ENCODE assay signal across 8 mouse cellular contexts in the genomic region with DNA sequence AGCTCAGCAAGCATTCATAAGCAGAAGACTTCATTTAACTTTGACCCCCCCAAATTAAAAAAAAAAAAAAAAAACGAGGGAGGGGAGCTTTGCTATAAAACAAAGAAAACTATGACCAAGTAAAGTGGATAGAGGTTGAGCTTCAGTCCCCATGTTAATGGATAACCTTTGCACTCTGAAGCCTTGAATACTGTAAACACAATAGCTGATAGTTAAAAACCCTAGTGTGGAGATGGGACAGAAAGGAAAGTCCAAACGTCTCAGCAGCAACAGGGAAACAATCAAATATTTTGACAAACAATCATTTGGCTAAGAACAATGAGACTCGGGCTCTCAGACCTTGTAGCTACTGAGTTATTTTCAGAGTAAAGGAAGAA. TPM values are rescaled to one million over a fixed set of nuclear protein-coding genes. Genes with fewer than 3 reads are reported as not detected.
DNase-seq lines count a peak whose midpoint lies in the region; ATAC-seq and TF ChIP-seq lines count a peak whose summit lies in the region.

No protein-coding gene starts in this region.

- H3K4me2 ChIP-seq in hindbrain, embryonic 12.5 days (replicated peaks) = peak overlapping the region; percentile 71
- H3K4me2 ChIP-seq in midbrain, embryonic 12.5 days (replicated peaks) = peak overlapping the region; percentile 71

- no peak for TF ChIP-seq CTCF in bone marrow macrophage, adult 2 months (IDR thresholded peaks at IDR 0.05; ENCODE audit: low read depth, low read length)

- TF ChIP-seq POLR2A in bone marrow macrophage, adult 2 months (IDR thresholded peaks at IDR 0.05; ENCODE audit: borderline replicate concordance, low read depth, low read length) = no peak

- no peaks in the 10 kb centered on the region for H3K9me3 ChIP-seq in hindbrain, embryonic 12.5 days (replicated peaks)
- no peaks in the 10 kb centered on the region for H3K9me3 ChIP-seq in midbrain, embryonic 12.5 days

- peak overlapping the region; percentile 64 for H3K4me3 ChIP-seq in bone marrow macrophage, adult 2 months (ENCODE audit: insufficient read depth, low read length)
- H3K4me3 ChIP-seq in hindbrain, embryonic 12.5 days = peak overlapping the region; percentile 35
- H3K4me3 ChIP-seq in midbrain, embryonic 12.5 days = peak overlapping the region; percentile 39

- H3K9ac ChIP-seq in hindbrain, embryonic 12.5 days = peak overlapping the region; percentile 61
- H3K9ac ChIP-seq in midbrain, embryonic 12.5 days (replicated peaks) = peak overlapping the region; percentile 45; the same call in 1 of the 2 replicates

- peak; percentile 61 for DNase-seq in kidney, adult 9 months
- DNase-seq in kidney, postnatal 4 days = no peak
- DNase-seq in adrenal gland, adult 2 months = no peak
- no peak for DNase-seq in spleen, postnatal 36 days (ENCODE audit: low spot score in 2 of 2)

- ATAC-seq in hindbrain, embryonic 12.5 days (ENCODE audit: low FRiP score) = no peak
- no peak for ATAC-seq in midbrain, embryonic 12.5 days (ENCODE audit: low FRiP score, low read depth)
- ATAC-seq in megakaryocyte progenitor cell, adult 5-6 weeks (replicated peaks; ENCODE audit: poor library complexity) = no peak

- 0 out of 2 replicates have a peak, but pooled peaks cover 3% of the 10 kb centered on the region for H3K27me3 ChIP-seq in hindbrain, embryonic 12.5 days
- H3K27me3 ChIP-seq in midbrain, embryonic 12.5 days = peaks cover 14% of the 10 kb centered on the region

- WGBS in hindbrain, embryonic 12.5 days = 2% methylated on average over 3 of the region's 3 CpGs
- WGBS in midbrain, embryonic 12.5 days = 0% methylated on average over 3 of the region's 3 CpGs

- no peaks in the 10 kb centered on the region for H3K36me3 ChIP-seq in hindbrain, embryonic 12.5 days
- no peaks in the 10 kb centered on the region for H3K36me3 ChIP-seq in midbrain, embryonic 12.5 days

- H3K27ac ChIP-seq in bone marrow macrophage, adult 2 months (ENCODE audit: insufficient read depth, low read depth, low read length) = peak overlapping the region; percentile 97
- peak overlapping the region; percentile 74 for H3K27ac ChIP-seq in hindbrain, embryonic 12.5 days
- peak overlapping the region; percentile 58; the same call in 1 of the 2 replicates for H3K27ac ChIP-seq in midbrain, embryonic 12.5 days (replicated peaks)

- peaks cover 19% of the 10 kb centered on the region for H3K4me1 ChIP-seq in bone marrow macrophage, adult 2 months (ENCODE audit: control insufficient read depth, insufficient read depth, low read length)
- H3K4me1 ChIP-seq in hindbrain, embryonic 12.5 days = peaks cover 42% of the 10 kb centered on the region
- H3K4me1 ChIP-seq in midbrain, embryonic 12.5 days = peaks cover 52% of the 10 kb centered on the region

RNA-seq across cellular contexts. Expression of gene Zfp217, which starts 15.2 kb away (rescaled TPM):
- 44.0 and 45.3 TPM in 2 replicates for polyA plus RNA-seq in bone marrow macrophage, adult 2 months (2012; ENCODE audit: insufficient read depth, insufficient read length, missing spikeins)
- 3.7 and 3.9 TPM in 2 replicates for polyA plus RNA-seq in hindbrain, embryonic 12.5 days (2016; fragmentation: Nextera tagmentation; extraction: Ambion mirVana)
- polyA plus RNA-seq in midbrain, embryonic 12.5 days (2016; fragmentation: Nextera tagmentation; extraction: Ambion mirVana) = 3.0 and 3.5 TPM in 2 replicates
- total RNA-seq in megakaryocyte progenitor cell, adult 5-6 weeks (2015) = 23.6 and 30.2 TPM in 2 replicates
- total RNA-seq in megakaryocyte progenitor cell, adult 5-6 weeks (2017) = 30.4 and 31.2 TPM in 2 replicates
- 10 to 100 TPM; 16.4 to 23.1 TPM for total RNA-seq in adrenal gland, adult 2 months (2021)
- polyA plus RNA-seq in adrenal gland, adult 2 months (2012; rRNA removed) = 10.1 and 10.8 TPM in 2 replicates
